Mouse (Mus musculus) forebrain, embryonic 12.5 days (tissue): ENCODE results near the gene Crip3. TPM values are rescaled to one million over a fixed set of nuclear protein-coding genes. Genes with fewer than 3 reads are reported as not detected.

Experiments
- ATAC-seq: fragments of 200-750 bp; cut with Nextera tagmentation; 2 replicates; pipeline ENCODE4 v1.8.0; 2017; ENCODE audit warnings: moderate TSS enrichment; ENCODE audit not compliant: low FRiP score
- H3K27ac ChIP-seq: fragments of 300-500 bp; sonication (generic); 2 replicates; pipeline ENCODE4 v1.5.1; 2016; ENCODE audit warnings: mild to moderate bottlenecking
- H3K27me3 ChIP-seq: fragments of 300-500 bp; sonication (generic); 2 replicates; pipeline ENCODE4 v1.6.1; 2016; ENCODE audit warnings: mild to moderate bottlenecking
- H3K36me3 ChIP-seq: fragments of 300-500 bp; sonication (generic); replicated peaks from 2 replicates; pipeline ENCODE4 v1.6.1; 2016; ENCODE audit warnings: mild to moderate bottlenecking
- H3K4me1 ChIP-seq: fragments of 300-500 bp; sonication (generic); 2 replicates; pipeline ENCODE4 v1.6.1; 2016
- H3K4me2 ChIP-seq: fragments of 300-500 bp; sonication (generic); 2 replicates; pipeline ENCODE4 v1.6.1; 2016; ENCODE audit warnings: mild to moderate bottlenecking, moderate library complexity
- H3K4me3 ChIP-seq: fragments of 300-500 bp; sonication (generic); replicated peaks from 2 replicates; pipeline ENCODE4 v1.5.1; 2016; ENCODE audit warnings: mild to moderate bottlenecking
- H3K9ac ChIP-seq: fragments of 300-500 bp; sonication (generic); 2 replicates; pipeline ENCODE4 v1.6.1; 2016; ENCODE audit warnings: mild to moderate bottlenecking
- H3K9me3 ChIP-seq: fragments of 300-500 bp; sonication (generic); 2 replicates; pipeline ENCODE4 v1.6.1; 2016
- WGBS: fragments of 180-500 bp; shearing (Covaris S2); methylation state at CpG from one replicate; pipeline ENCODE4 v1.1.7; 2016; 5-methylcytosine and 5-hydroxymethylcytosine counted together
- polyA plus RNA-seq: library from polyadenylated mRNA; unstranded; fragments of >200 nt; fragmentation: Nextera tagmentation; extraction: Ambion mirVana; gene quantifications from 2 replicates; pipeline ENCODE4 v1.2.1, GENCODE M21; 2016

The Crip3 gene
- polyA plus RNA-seq: 0.79 and 0.91 TPM in 2 replicates

DNA sequence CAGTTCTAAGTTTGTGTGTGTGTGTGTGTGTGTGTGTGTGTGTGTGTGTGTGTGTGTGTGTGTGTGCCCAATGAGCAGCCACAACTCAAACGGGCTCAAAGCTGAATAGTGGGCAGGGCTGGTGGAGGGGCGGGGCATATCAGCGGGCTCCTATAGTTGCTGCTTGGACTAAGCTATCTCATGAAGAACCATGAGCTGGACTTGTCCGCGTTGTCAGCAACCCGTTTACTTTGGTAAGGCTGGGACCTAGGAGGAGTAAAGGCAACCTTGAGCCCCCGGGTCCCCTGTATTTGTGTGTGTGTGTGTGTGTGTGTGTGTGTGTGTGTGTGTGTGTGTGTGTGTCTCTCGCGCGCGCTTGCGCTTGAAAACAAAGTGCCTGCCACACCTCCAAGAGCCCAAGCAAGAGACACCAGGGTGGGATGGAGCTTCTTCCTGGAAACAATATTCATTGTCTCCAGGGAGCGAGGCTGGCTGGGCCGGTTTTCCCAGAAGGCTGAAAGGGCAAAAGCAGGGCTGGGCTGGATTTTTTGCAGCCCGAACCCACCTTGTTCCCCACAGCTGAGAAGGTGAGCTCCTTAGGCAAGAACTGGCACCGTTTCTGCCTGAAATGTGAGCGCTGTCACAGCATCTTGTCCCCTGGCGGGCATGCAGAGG, at the start of gene Crip3:
Gene Crip3 (plus strand): TSS at position 166 of the 654 bp plus-strand sequence.
- Histone ChIP-seq H3K27ac (no peak within 1 kb of the TSS), H3K27me3 (0 out of 2 replicates have a peak, but pooled peaks cover 17% of the 10 kb centered on the region), H3K36me3 (no peaks in the 10 kb centered on the region), H3K9ac (no peak within 1 kb of the TSS), H3K4me3 (peak within 1 kb of the TSS; percentile 18; the same call in 1 of the 2 replicates), H3K9me3 (no peaks in the 10 kb centered on the region), H3K4me1 (peaks cover 11% of the 10 kb centered on the region; the same call in 1 of the 2 replicates), H3K4me2 (peak within 1 kb of the TSS; percentile 47)
- WGBS: 7% methylated on average over 18 of the region's 18 CpGs
- no peak; the same call in 1 of the 2 replicates for ATAC-seq

DNA sequence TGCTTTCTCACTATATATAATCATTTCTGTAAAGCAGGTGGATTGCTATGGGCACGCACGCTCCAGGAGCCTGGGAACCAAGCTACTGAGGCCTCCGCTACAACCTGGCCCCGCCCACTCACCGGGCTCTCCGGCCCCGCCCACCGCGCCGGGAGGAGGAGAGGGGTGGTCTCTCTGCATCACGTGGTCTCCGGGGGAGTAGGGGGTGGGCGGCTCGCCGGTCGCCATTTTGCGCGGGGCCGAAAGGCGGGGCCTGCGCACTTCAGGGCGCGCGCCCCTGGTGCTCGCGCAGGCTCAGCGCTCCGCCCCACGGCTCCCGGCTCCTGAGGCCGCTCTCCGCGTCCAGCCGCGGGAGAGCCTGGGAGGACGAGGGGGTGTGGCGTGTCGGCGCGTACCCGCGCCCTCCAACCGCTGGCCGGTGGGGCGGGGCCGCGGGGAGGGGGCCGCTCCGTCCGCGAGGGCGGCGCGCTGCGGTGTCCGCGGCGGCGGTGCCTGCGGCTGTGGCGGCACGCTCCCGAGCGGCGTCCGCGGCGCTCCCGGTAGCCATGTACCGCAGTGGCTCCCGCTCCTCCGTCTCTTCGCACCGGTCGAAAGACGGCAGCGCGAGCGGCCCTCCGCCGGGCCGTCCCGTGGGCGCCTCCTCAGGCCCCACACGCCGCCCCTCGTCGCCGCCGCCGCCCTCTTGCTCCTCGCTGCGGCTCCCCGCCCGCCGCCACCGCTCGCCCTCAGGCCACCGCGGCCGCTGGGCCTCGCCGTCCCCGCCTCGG, 45.2 kb upstream of the Crip3 start, which contains the start of gene Zfp318:
Gene Zfp318 (plus strand): TSS at position 438 of the 767 bp plus-strand sequence.
- peak within 1 kb of the TSS; percentile 93 for H3K4me3 ChIP-seq
- peaks cover 17% of the 10 kb centered on the region for H3K4me1 ChIP-seq
- H3K9ac ChIP-seq: peak within 1 kb of the TSS; percentile 95
- peaks cover 6% of the 10 kb centered on the region for H3K36me3 ChIP-seq
- no peaks in the 10 kb centered on the region for H3K9me3 ChIP-seq
- peak within 1 kb of the TSS; percentile 92 for H3K27ac ChIP-seq
- H3K4me2 ChIP-seq: peak within 1 kb of the TSS; percentile 87
- peak; percentile 98 for ATAC-seq
- no peaks in the 10 kb centered on the region for H3K27me3 ChIP-seq
- under 1% methylated on average over 72 of the region's 105 CpGs for WGBS

DNA sequence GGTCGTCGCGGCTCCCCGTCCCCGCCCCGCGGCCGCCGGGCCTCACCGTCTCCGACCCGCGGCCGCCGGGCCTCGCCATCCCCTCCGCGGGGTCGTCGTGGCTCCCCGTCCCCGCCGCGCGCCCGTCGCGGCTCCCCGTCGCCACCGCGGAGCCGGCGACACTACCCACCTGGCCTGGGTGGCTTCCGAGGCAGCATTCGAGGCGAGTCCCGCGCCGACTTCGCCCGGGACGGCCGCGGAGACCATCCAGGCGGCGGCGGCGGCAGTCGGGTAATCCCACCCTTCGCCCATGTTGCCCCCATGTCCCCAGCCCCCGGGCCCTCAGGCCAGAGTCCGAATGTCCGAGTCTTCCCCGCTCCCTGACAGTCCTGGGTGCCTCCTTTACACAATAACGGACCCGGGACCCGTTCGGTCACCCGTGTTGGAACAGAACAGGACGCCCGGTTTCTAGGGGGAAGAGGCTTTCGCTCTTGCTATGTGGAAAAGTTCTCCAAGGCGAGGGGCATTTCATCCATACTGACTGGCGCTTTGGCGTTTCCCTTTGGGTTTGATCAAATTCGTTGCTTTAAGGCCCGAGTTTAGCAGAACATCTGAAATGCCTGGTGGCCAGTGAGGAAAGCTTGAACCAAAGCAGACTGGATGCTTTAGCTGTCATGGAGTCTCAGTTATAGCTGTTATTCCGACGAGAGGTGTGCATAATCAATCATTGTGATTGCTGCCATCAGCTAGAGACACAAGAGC, 44.5 kb upstream of the Crip3 start:
- Histone ChIP-seq H3K4me1 (peaks cover 17% of the 10 kb centered on the region), H3K27ac (peak overlapping the region; percentile 92), H3K27me3 (no peaks in the 10 kb centered on the region), H3K9ac (peak overlapping the region; percentile 95), H3K4me3 (peak overlapping the region; percentile 93), H3K36me3 (peaks cover 13% of the 10 kb centered on the region), H3K9me3 (no peaks in the 10 kb centered on the region), H3K4me2 (peak overlapping the region; percentile 87)
- 1% methylated on average over 62 of the region's 70 CpGs for WGBS
- peak; percentile 30 for ATAC-seq

DNA sequence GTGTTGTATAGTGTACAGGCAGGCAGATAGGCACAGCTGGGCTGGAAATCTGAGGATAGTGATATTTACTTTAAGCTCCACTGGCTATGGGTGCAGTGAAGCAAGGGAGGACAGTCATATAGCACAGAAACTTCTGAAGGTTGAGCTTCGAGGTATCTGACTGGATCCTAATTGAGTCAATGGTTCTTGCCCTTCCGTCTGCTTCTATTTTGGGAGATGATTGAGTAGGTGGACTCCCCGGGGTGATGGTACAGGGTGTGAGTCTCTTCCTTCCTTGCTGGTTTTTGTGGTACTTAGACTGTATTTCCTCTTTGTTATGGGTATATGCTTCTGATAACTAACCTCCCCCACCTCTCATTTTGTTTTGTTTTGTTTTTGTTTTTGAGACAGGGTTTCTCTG, 40.5 kb upstream of the Crip3 start:
- Histone ChIP-seq H3K9ac (no peak overlapping the region), H3K4me1 (peaks cover 17% of the 10 kb centered on the region), H3K4me3 (no peak overlapping the region), H3K27ac (no peak overlapping the region), H3K36me3 (peaks cover 19% of the 10 kb centered on the region), H3K9me3 (no peaks in the 10 kb centered on the region), H3K27me3 (no peaks in the 10 kb centered on the region), H3K4me2 (no peak overlapping the region)
- 96% methylated on average over 3 of the region's 3 CpGs for WGBS
- ATAC-seq: no peak

DNA sequence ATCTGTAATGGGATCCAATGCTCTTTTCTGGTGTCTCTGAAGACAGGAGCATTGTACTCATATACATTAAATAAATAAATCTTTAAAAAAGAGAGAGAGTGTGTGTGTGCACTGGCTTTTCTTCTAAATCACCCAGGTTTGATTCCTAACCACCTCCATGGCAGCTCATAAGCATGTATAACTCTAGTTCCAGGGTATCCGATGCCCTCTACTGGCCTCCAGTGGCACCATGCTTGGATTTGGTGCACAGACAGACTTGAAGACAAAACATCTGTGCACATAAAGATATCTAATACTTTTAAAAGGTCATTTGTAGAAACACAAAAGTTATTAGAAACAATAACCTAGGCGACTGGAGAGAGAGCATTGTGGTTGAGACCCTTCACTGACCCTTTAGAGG, 35.7 kb upstream of the Crip3 start:
- H3K9ac ChIP-seq: no peak overlapping the region
- WGBS: 44% methylated on average over 2 of the region's 2 CpGs
- H3K27ac ChIP-seq: no peak overlapping the region
- no peaks in the 10 kb centered on the region for H3K4me1 ChIP-seq
- H3K4me3 ChIP-seq: no peak overlapping the region
- ATAC-seq: no peak
- H3K4me2 ChIP-seq: no peak overlapping the region
- H3K27me3 ChIP-seq: no peaks in the 10 kb centered on the region
- H3K9me3 ChIP-seq: no peaks in the 10 kb centered on the region
- peaks cover 32% of the 10 kb centered on the region for H3K36me3 ChIP-seq

DNA sequence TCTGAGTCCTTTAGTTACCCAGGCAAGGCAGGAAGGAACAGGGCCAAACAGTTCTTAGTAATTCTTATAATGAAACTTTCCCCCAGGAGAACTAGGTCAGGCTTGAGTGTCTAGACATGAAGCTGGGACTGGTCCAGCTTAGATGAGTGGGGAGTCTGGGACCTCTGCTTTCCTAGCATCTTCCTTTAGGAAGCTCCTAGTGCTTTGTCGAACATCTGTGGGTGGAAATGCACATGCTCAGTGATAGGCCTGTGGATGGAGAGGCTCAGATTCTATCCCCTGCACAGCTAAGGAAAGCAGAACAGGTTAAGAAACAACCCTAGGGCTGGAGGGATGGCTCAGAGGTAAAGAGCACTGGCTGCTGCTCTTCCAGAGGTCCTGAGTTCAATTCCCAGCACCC, 34.1 kb upstream of the Crip3 start:
- H3K9ac ChIP-seq: no peak overlapping the region
- H3K27ac ChIP-seq: no peak overlapping the region
- WGBS: 96% methylated on average over 1 of the region's 1 CpGs
- no peaks in the 10 kb centered on the region for H3K27me3 ChIP-seq
- H3K4me2 ChIP-seq: no peak overlapping the region
- no peaks in the 10 kb centered on the region for H3K4me1 ChIP-seq
- H3K36me3 ChIP-seq: peaks cover 32% of the 10 kb centered on the region
- no peak for ATAC-seq
- H3K4me3 ChIP-seq: no peak overlapping the region
- H3K9me3 ChIP-seq: no peaks in the 10 kb centered on the region

DNA sequence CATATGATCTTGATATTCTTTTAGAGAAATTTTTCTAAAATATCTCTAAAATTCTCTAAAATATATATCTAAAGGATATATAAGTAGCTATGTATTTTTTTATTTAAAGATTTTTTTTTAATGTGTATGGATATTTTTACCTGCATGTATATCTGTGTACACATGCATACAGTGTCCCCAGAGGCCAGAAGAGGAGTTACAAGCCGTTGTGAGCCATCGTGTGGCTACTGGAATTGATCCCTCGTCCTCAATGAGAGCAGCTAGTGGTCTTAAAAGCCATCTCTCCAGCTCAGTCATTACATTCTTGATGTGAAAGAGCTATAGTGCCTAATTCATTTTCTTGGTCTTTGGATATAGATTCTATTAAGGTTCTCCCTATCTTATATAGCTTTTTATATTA, 20.2 kb upstream of the Crip3 start:
- no peak overlapping the region for H3K4me3 ChIP-seq
- H3K4me1 ChIP-seq: no peaks in the 10 kb centered on the region
- no peak overlapping the region for H3K4me2 ChIP-seq
- ATAC-seq: no peak
- no peaks in the 10 kb centered on the region for H3K27me3 ChIP-seq
- H3K27ac ChIP-seq: no peak overlapping the region
- peaks cover 65% of the 10 kb centered on the region for H3K36me3 ChIP-seq
- 36% methylated on average over 3 of the region's 3 CpGs for WGBS
- no peaks in the 10 kb centered on the region for H3K9me3 ChIP-seq
- H3K9ac ChIP-seq: no peak overlapping the region

DNA sequence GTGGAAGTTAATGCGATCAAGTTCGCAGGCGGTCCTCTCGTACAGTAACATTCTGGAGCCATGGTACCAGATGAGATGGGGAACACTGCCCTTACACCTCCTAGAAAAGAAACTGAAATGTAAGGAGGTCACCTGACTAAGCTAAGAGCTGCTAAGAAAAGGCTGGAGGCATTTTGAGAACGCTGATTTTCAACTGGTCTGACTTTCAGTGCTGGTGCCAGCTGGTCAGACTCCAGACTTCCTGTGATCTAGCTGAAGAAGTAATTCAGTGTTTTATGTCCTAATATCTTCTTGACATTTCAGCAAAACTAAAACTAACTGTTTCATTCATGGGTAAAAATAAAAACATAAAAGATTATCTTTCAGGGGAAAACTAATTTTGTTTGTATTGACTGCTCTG, 10.1 kb upstream of the Crip3 start:
- Histone ChIP-seq H3K27me3 (no peaks in the 10 kb centered on the region), H3K9me3 (no peaks in the 10 kb centered on the region), H3K9ac (no peak overlapping the region), H3K4me3 (no peak overlapping the region), H3K27ac (no peak overlapping the region), H3K4me1 (no peaks in the 10 kb centered on the region; the same call in 1 of the 2 replicates), H3K4me2 (no peak overlapping the region), H3K36me3 (peaks cover 12% of the 10 kb centered on the region)
- WGBS: 77% methylated on average over 5 of the region's 5 CpGs
- no peak for ATAC-seq

DNA sequence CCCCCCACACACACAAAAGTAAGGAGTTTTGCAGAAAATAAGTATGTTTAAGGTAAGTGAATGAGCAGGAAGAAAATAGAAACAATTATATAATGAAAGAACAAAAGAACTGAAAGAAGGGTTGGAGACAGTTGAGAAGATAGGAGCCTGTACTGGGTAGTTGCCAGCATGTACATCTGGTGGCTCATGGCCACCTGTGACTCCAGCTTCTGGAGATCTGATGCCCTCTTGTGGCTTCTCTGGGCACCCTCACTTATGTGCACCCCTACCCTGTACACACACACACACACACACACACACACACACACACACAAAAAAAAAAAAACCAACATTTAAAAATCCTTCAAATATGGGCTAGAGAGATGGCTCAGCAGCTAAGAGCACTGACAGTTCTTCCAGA, 9.0 kb upstream of the Crip3 start:
- Histone ChIP-seq H3K4me3 (no peak overlapping the region), H3K9ac (no peak overlapping the region), H3K4me1 (no peaks in the 10 kb centered on the region; the same call in 1 of the 2 replicates), H3K4me2 (no peak overlapping the region), H3K36me3 (peaks cover 5% of the 10 kb centered on the region), H3K27me3 (no peaks in the 10 kb centered on the region), H3K27ac (no peak overlapping the region), H3K9me3 (no peaks in the 10 kb centered on the region)
- ATAC-seq: no peak

DNA sequence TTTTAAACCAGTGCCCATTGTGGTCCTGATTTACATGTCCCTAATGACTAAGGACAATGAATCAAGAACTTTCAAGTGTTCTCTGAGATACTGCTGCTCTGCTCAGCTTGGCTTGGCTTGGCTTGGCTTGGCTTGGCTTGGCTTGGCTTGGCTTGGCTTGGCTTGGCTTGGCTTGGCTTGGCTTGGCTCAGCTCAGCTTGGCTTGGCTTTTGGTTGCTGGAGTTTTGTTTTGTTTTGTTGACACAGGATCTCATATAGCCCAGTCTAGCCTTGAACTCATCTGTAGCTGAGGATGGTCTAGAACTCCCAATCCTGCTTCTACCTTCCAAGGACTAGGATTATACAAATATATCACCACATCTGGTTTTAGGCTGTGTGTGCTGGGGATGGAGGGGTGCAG, 2.2 kb upstream of the Crip3 start:
- Histone ChIP-seq H3K36me3 (no peaks in the 10 kb centered on the region), H3K27me3 (0 out of 2 replicates have a peak, but pooled peaks cover 7% of the 10 kb centered on the region), H3K4me2 (no peak overlapping the region), H3K4me3 (no peak overlapping the region), H3K9ac (no peak overlapping the region), H3K9me3 (no peaks in the 10 kb centered on the region), H3K27ac (no peak overlapping the region), H3K4me1 (peaks cover 7% of the 10 kb centered on the region; the same call in 1 of the 2 replicates)
- ATAC-seq: no peak

DNA sequence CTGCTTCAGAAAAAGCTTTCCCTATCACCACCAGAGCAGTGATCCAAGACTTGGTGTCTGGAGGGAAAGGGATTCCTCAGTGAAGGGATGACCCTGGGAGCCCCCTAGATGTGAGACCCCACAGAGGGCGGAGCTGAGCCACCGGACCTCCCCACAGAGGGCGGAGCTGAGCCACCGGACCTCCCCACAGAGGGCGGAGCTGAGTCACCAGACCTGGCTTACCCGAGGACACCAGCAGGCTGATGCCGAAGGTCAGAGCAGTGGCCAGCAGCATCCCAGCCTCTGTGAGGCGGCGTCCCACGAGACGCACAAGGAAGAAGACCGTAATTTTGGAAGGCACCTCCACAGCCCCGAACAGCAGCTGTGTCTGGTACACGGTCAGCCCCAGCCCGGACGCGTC, 4.9 kb downstream of the Crip3 start:
- peaks cover 21% of the 10 kb centered on the region for H3K4me1 ChIP-seq
- no peaks in the 10 kb centered on the region for H3K9me3 ChIP-seq
- WGBS: 4% methylated on average over 17 of the region's 17 CpGs
- H3K9ac ChIP-seq: 0 out of 2 replicates have a peak overlapping the region, but pooled peaks have one; percentile 33
- peak; percentile 48; the same call in 1 of the 2 replicates for ATAC-seq
- 0 out of 2 replicates have a peak overlapping the region, but pooled peaks have one; percentile 19 for H3K4me3 ChIP-seq
- H3K36me3 ChIP-seq: no peaks in the 10 kb centered on the region
- no peak overlapping the region for H3K27ac ChIP-seq
- peaks cover 37% of the 10 kb centered on the region for H3K27me3 ChIP-seq
- H3K4me2 ChIP-seq: peak overlapping the region; percentile 47
